Mouse (Mus musculus): ENCODE results near the gene Lamtor5. TPM values are rescaled to one million over a fixed set of nuclear protein-coding genes. Genes with fewer than 3 reads are reported as not detected.
A peak's percentile ranks its signal among the peaks of the same experiment; 100 is the strongest.

The Lamtor5 gene
- polyA plus RNA-seq, 1 experiment from 2014 or later, result 189 TPM

- H3K9me3 ChIP-seq (ENCODE audit: control insufficient read depth, low read length), result no peaks in the 10 kb centered on the region
- H3K36me3 ChIP-seq (ENCODE audit: control insufficient read depth, insufficient read depth, low read length), result peaks cover 17% of the 10 kb centered on the region
- H3K27ac ChIP-seq (ENCODE audit: low read length), result no peak overlapping the region
- H3K4me3 ChIP-seq (ENCODE audit: low read length), result peak overlapping the region; percentile 99
- H3K27me3 ChIP-seq (ENCODE audit: control insufficient read depth, insufficient read depth, low read depth, low read length), result no peaks in the 10 kb centered on the region
- H3K9ac ChIP-seq (ENCODE audit: low read length), result peak overlapping the region; percentile 96
- H3K4me2 ChIP-seq (ENCODE audit: low read depth, low read length), result peak overlapping the region; percentile 94
- 45% methylated on average over 28 of the region's 28 CpGs for WGBS
- no peak for ATAC-seq (ENCODE audit: low read depth)
- peaks cover 25% of the 10 kb centered on the region for H3K4me1 ChIP-seq (replicated peaks; ENCODE audit: control insufficient read depth, insufficient read depth, low read length)
Measured at GRCm38 (mm10) chr3:107330503-107331424, 52.1 kb downstream of the Lamtor5 start.

DNA sequence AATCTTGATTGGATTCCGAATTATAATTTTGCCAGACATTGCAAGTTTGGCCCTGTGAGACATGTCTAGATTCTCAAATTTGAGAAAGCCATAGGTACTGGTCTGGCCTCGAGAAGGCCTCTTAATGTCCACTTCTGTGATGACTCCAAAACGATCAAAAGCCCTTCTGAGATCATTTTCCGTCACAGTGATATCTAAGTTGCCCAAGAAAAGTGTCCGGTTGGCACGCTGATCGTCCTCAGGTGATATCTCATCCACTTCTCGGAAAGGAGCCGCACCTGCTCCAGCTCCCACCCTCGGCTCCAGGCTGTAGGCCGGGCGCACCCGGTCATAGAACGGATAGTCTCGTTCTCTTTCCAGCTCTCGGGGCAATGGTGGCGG is 53.1 kb downstream of the Lamtor5 start:
- peaks cover 14% of the 10 kb centered on the region for H3K36me3 ChIP-seq (ENCODE audit: control insufficient read depth, insufficient read depth, low read length)
- no peaks in the 10 kb centered on the region for H3K27me3 ChIP-seq (ENCODE audit: control insufficient read depth, insufficient read depth, low read depth, low read length)
- no peaks in the 10 kb centered on the region for H3K9me3 ChIP-seq (ENCODE audit: control insufficient read depth, low read length)
- H3K4me3 ChIP-seq (ENCODE audit: low read length), result peak overlapping the region; percentile 99
- peak overlapping the region; percentile 96 for H3K9ac ChIP-seq (ENCODE audit: low read length)
- peak overlapping the region; percentile 94 for H3K4me2 ChIP-seq (ENCODE audit: low read depth, low read length)
- ATAC-seq (ENCODE audit: low read depth), result no peak
- WGBS, result 14% methylated on average over 17 of the region's 17 CpGs
- H3K27ac ChIP-seq (ENCODE audit: low read length), result no peak overlapping the region; the same call in 1 of the 2 replicates
- H3K4me1 ChIP-seq (replicated peaks; ENCODE audit: control insufficient read depth, insufficient read depth, low read length), result peaks cover 21% of the 10 kb centered on the region

DNA sequence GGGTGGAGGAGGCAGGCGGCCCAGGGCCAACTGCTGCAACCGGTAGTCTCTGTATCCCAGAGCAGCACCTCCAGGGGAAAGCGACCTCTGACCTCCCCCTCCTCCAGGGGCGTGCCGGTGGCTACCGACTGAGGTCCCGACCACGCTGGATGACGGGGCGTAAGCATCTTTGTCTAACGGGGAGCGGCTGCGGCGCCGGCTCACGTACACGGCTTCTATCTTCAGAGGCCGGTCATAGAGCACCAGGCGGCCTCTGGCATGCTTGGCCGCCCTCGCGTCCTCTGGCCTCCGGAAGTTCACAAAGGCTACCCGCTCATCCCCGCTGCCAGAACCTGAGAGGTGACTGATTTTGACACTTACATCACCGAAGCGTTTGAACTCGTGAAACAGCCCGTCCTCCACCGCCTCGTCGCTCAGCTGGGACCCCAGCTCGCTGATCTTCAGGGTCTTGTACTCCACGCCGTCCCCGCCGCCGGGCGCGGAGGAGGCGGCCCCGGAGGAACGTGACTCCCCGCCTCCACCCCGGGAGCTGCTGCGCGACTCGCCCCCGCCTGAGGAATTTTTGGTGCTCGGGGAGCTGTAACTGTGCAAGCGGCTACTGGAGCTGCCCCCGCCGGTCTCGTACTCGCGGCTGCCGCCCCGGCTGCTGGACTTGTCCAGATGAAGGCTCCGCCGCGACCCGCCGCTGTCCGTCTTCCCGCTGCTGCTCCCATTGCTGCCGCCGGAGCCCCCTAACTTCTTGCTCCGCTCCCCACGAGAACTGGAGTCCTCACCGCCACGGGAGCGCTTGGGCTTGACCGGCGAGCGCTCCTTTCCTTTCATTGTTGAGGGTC is 53.7 kb downstream of the Lamtor5 start:
- ATAC-seq (ENCODE audit: low read depth), result peak; percentile 12; the same call in 1 of the 2 replicates
- under 1% methylated on average over 71 of the region's 75 CpGs for WGBS
- H3K9me3 ChIP-seq (ENCODE audit: control insufficient read depth, low read length), result no peaks in the 10 kb centered on the region
- H3K4me2 ChIP-seq (ENCODE audit: low read depth, low read length), result peak overlapping the region; percentile 94
- peak overlapping the region; percentile 96 for H3K9ac ChIP-seq (ENCODE audit: low read length)
- peaks cover 14% of the 10 kb centered on the region for H3K36me3 ChIP-seq (ENCODE audit: control insufficient read depth, insufficient read depth, low read length)
- peak overlapping the region; percentile 99 for H3K4me3 ChIP-seq (ENCODE audit: low read length)
- no peaks in the 10 kb centered on the region for H3K27me3 ChIP-seq (ENCODE audit: control insufficient read depth, insufficient read depth, low read depth, low read length)
- H3K27ac ChIP-seq (ENCODE audit: low read length), result peak overlapping the region; percentile 95
- peaks cover 21% of the 10 kb centered on the region for H3K4me1 ChIP-seq (replicated peaks; ENCODE audit: control insufficient read depth, insufficient read depth, low read length)

DNA sequence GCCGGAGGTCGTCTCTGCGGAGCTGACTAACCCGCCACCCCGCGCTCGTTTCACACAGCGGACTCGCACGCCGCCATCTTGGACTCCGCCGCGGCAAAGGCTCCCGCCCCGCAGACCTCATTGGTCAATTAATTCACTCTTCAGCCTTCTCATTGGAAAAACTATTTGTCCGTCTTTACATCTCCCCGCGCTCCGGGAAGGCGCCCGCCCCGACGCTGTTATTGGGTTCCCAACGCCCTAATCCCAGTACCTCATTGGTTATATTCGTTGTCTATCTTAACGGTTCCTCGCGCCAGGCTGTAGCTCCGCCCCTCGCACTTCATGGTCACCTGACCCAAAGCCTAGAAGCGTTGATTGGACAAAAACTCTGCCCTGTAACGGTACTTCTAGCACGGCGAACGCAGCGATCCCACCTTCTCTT is 54.3 kb downstream of the Lamtor5 start:
- ATAC-seq (ENCODE audit: low read depth), result peak; percentile 96
- under 1% methylated on average over 37 of the region's 37 CpGs for WGBS
- H3K27ac ChIP-seq (ENCODE audit: low read length), result peak overlapping the region; percentile 99
- peak overlapping the region; percentile 36 for H3K4me2 ChIP-seq (ENCODE audit: low read depth, low read length)
- H3K27me3 ChIP-seq (ENCODE audit: control insufficient read depth, insufficient read depth, low read depth, low read length), result no peaks in the 10 kb centered on the region
- peak overlapping the region; percentile 96 for H3K9ac ChIP-seq (ENCODE audit: low read length)
- peaks cover 21% of the 10 kb centered on the region for H3K4me1 ChIP-seq (replicated peaks; ENCODE audit: control insufficient read depth, insufficient read depth, low read length)
- peak overlapping the region; percentile 99 for H3K4me3 ChIP-seq (ENCODE audit: low read length)
- H3K9me3 ChIP-seq (ENCODE audit: control insufficient read depth, low read length), result no peaks in the 10 kb centered on the region
- peaks cover 14% of the 10 kb centered on the region for H3K36me3 ChIP-seq (ENCODE audit: control insufficient read depth, insufficient read depth, low read length)

Other genes starting within 250 kb of the Lamtor5 start
- gene Kcna3, start 242.7 kb upstream of the Lamtor5 start, polyA plus RNA-seq (2015; fragmentation: Nextera tagmentation; extraction: Ambion mirVana), result 1.7 and 1.9 TPM in 2 replicates
- 0.72 and 0.80 TPM in 2 replicates for gene Kcna2, start 177.7 kb upstream of the Lamtor5 start, polyA plus RNA-seq (2015; fragmentation: Nextera tagmentation; extraction: Ambion mirVana)
- gene Kcna10, start 95.8 kb upstream of the Lamtor5 start, polyA plus RNA-seq (2015; fragmentation: Nextera tagmentation; extraction: Ambion mirVana), result not detected in 2 replicates
- 45.5 and 47.6 TPM in 2 replicates for gene Cym, start 57.1 kb upstream of the Lamtor5 start, polyA plus RNA-seq (2015; fragmentation: Nextera tagmentation; extraction: Ambion mirVana)
- 0.24 and 0.47 TPM in 2 replicates for gene A630076J17Rik, start 48.2 kb upstream of the Lamtor5 start, polyA plus RNA-seq (2015; fragmentation: Nextera tagmentation; extraction: Ambion mirVana)
- not detected in 2 replicates for gene Prok1, start 39.2 kb upstream of the Lamtor5 start, polyA plus RNA-seq (2015; fragmentation: Nextera tagmentation; extraction: Ambion mirVana)
- 2.1 and 2.3 TPM in 2 replicates for gene Slc16a4, start 12.4 kb downstream of the Lamtor5 start, polyA plus RNA-seq (2015; fragmentation: Nextera tagmentation; extraction: Ambion mirVana)
- gene Rbm15, start 54.8 kb downstream of the Lamtor5 start, polyA plus RNA-seq (2015; fragmentation: Nextera tagmentation; extraction: Ambion mirVana), result 13.8 and 15.7 TPM in 2 replicates
- gene Kcnc4, start 180.7 kb downstream of the Lamtor5 start, polyA plus RNA-seq (2015; fragmentation: Nextera tagmentation; extraction: Ambion mirVana), result 0.05 and 0.08 TPM in 2 replicates
- gene Slc6a17, start 239.2 kb downstream of the Lamtor5 start, polyA plus RNA-seq (2015; fragmentation: Nextera tagmentation; extraction: Ambion mirVana), result 1.3 and 1.8 TPM in 2 replicates

Data from lung, embryonic 16.5 days (tissue).